Mouse (Mus musculus) kidney, adult 8-10 months (tissue): ENCODE measurements around the gene Usp4.
A peak's percentile ranks its signal among the peaks of the same experiment; 100 is the strongest.

Experiments
- DNase-seq, 2 experiments: peaks; one replicate each; pipeline ENCODE4 v3.0.0; 2022

Gene Usp4

GRCm38 (mm10) chr9:108342301-108342831 is 5.3 kb upstream of the Usp4 start:
- peak; percentile 69 to 87 for DNase-seq

DNA sequence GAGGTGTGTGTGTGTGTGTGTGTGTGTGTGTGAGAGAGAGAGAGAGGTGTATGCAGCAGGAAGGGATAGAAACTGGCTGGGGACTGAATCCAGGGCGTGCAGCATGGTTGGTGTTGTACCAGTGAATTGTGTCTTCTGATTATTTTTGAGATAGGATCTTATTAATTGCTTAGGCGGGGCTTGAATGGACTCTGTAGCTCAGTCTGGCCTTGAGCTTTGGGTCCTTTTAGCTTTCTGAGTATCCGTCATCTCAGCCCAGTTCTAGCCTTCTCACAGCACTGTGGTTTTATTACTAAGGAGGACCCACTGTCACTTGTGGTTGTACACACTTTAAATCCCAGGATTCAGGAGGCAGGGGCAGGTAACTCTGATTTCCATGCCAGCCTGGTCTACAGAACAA is 4.3 kb upstream of the Usp4 start:
- no peak for DNase-seq

DNA sequence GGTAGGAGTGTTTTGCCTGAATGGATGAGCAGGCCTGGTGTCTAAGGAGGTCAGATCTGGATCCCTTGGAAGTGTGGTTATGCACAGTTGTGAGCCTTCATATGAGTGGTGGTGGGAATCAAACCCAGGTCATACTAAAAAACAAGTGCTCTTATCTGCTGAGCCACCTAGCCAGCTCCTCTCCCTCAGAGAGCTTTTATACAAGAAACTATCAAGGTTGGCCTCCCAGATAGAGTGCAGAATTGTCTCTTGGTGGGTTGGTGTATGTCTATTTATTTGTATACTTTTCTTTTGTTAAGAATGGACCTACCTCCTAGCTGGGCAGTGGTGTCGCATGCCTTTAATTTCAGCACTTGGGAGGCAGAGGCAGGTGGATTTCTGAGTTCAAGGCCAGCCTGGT is 3.8 kb upstream of the Usp4 start:
- DNase-seq = no peak

DNA sequence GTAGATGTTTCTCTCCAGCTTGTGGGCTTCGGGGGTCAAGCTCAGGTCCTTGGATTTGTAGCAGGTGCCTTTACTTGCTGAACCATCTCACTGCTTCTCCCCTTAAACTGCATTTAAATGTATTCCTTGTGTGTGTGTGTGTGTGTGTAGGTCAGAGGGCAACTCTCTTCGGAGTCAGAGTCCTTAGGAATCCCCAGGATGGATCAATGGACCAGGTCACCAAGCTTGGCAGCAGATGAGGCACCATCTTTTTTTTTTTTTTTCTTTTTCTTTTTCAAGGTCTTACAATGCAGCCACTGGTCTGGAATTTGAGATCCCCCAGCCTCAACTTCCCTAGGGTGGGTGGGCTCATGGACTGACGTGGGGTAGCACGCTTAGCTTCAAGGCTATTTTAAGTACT is 3.2 kb upstream of the Usp4 start:
- DNase-seq = no peak

DNA sequence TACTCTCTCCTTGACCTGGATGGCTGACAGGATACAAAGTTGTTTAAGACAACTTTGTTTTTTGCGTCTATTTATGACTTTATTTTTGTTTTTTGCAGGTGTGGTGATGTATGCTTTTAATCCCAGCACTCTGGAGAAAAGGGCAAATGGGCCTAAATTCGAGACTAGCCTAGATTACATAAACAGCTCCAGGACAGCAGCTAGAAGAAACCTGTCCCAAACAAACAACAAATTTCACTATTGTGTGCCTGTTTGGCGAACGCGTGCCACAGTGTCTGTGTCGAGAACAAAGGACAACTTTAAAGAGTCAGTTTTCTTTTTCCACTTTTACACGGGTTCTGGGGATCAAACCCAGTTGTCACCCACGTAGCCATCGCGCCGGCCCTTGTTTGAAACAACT is 629 bp upstream of the Usp4 start:
- DNase-seq = no peak

GRCm38 (mm10) chr9:108348290-108348680 is 632 bp downstream of the Usp4 start:
- no peak for DNase-seq

DNA sequence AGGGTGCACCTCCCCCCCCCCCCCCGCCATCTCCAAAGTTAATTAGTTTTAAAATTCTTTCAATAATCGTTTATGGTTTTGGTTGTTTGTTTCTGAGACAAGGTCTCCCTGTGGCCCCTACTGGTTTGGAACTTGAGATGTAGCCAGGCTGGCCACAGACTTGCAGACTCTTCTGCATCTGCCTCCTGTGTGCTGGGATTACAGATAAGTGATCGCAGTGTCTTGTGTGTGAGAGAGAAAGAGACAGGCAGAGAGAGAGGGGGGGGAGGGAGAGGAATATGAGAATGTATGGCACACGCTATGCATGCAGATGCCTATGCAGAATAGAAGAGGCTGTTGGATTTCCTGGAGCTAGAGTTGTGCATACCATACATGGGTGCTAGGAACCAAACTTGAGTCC is 2.1 kb downstream of the Usp4 start:
- no peak for DNase-seq

DNA sequence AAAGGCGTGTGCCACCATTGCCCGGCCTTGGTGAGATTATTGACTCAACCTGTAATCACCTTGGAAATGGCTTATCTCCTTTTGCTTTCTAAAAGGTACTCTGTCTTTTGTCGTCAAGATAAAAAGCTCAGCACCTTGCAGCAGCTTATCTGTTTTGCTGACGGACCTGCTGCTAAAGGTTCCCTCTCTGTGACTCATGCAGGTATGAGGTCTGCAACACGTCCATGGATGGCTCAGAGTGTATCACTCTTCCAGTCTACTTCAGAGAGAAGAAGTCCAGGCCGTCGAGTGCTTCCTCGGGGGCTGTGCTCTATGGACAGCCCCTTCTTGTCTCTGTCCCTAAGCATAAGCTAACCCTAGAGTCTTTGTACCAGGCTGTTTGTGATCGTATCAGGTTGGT is 30.6 kb downstream of the Usp4 start:
- no peak for DNase-seq

DNA sequence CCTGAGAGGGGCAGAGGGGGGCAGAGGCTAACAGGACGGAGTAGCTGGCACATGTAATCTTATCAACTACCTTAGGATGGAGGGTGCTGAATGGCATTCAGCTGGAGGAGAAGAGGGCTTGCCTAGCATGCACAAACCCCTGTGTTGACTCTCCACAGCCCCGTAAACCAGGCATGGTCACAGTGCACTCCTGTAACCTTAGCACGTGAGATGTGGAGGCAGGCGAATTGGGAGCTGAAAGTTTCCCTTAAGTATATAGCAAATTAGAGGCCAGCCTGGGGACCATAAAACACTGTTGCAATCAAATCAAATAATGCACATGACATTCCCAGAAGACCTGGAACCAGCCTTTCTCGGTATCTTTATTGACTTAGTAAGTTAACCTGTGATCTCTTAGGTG is 31.1 kb downstream of the Usp4 start:
- no peak for DNase-seq

DNA sequence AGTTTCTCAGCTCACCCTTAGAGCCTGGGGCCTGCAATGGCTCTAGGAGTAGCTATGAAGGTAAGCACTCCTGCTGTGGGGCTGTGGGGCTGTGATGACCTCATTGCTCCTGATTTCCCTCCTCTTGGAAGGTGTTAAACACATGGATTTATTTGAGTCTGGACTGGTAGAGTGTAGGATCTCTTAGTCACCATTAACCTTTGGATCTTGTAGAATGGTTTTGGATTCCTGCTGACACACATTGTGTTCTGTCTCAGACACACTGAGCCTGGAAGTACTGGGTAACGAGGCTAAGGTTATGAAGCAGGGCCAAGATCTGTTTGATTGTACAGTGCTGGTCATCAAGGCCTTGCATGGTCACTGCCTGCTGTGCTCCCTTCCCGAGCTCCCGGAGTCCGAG is 31.6 kb downstream of the Usp4 start:
- DNase-seq = no peak

GRCm38 (mm10) chr9:108381382-108381781 is 33.7 kb downstream of the Usp4 start:
- no peak for DNase-seq

- peak; percentile 65 to 69 for DNase-seq
Observed at GRCm38 (mm10) chr9:108385006-108385405, 37.4 kb downstream of the Usp4 start.

GRCm38 (mm10) chr9:108386816-108387215 is 39.2 kb downstream of the Usp4 start:
- no peak for DNase-seq

- peak; percentile 25 to 29 for DNase-seq
Observed at GRCm38 (mm10) chr9:108388601-108389000, 40.9 kb downstream of the Usp4 start.

- DNase-seq = peak; percentile 36 to 64
Observed at GRCm38 (mm10) chr9:108389220-108389619, 41.6 kb downstream of the Usp4 start.

DNA sequence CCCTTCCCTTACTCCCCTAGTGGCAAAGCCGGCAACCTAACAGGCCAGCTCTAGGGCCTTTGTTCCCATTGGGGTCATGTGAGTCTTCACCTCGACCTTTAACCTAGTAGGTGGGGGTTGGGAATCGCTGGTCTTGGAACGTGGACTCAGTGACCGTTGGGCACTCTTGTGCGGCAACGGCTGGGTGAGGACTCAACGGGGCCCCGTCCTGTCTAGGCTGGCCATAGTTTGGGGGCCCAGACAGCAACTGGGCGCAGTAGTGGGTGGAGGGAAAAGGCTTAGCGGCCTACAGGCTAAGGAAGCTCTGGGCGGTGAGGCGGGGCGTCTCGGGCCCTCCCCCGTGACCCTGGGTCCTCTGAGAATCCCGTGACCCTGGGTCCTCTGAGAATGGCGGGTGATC is 45.0 kb downstream of the Usp4 start, which contains the start of gene 1700102P08Rik:
Gene 1700102P08Rik, plus strand, starts transcription at position 130 of the 400 bp plus-strand sequence.
- DNase-seq = peak; percentile 80 to 85

- DNase-seq = peak; percentile 57 to 59
Observed at GRCm38 (mm10) chr9:108394191-108394590, 46.5 kb downstream of the Usp4 start.

DNA sequence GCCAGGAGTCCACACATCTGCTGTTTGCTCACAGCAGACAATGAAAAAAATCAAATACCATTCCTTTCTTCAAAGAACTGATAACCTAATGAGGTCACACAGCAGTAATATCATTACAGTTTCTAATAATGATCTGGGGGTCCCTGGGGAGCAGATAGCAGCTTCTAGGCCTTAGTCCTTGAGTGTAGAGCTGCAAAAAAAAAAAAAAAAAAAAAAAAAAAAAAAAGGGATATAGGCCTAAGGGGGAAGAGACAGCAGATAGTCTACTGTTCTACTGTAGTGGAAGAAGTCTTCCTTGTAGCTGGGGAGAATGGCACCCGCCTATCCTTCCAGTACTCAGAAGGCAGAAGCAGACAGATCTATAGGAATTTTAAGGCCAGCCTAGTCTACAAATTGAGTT is 47.8 kb downstream of the Usp4 start:
- no peak for DNase-seq

GRCm38 (mm10) chr9:108398324-108398723 is 50.7 kb downstream of the Usp4 start:
- DNase-seq = no peak

- DNase-seq = peak; percentile 65 to 79
Observed at GRCm38 (mm10) chr9:108401186-108401960, 53.7 kb downstream of the Usp4 start.

GRCm38 (mm10) chr9:108403081-108403480 is 55.4 kb downstream of the Usp4 start:
- DNase-seq = no peak

GRCm38 (mm10) chr9:108404451-108404850 is 56.8 kb downstream of the Usp4 start:
- no peak for DNase-seq

- DNase-seq = no peak
Observed at GRCm38 (mm10) chr9:108409535-108409934, 61.9 kb downstream of the Usp4 start.

DNA sequence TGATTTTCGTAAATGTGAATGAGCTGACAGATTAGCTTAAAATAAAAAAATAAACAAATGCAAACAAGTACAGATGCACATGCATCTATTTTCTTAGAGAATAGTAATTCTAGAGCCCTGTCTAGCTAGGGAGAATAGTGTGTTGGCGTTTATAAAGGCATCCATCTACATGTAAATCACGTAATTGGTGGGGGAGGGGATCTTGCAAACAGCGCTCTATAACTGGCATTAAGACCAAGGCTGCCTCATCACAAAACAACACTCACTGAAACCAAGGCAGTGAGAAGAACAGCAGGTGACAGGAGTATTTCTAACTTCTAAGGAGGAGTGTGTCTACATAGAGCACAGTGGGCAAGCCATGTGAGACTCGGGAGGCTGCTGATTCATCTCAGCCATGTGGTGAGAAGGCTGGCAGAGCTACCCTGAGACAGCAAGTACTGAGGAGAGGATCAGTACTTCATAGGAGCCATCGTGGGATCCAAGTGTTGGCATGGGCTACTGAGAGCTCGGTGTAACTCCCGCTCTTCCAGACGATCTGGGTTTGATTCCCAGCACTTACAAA is 63.8 kb downstream of the Usp4 start:
- no peak for DNase-seq
